8 mouse cellular contexts compared by ENCODE assay signal in genomic region chrX:13846653-13847501, GRCm38 (mm10). TPM values are rescaled to one million over a fixed set of nuclear protein-coding genes. Genes with fewer than 3 reads are reported as not detected.
DNase-seq lines count a peak whose midpoint lies in the region; ATAC-seq lines count a peak whose summit lies in the region.

No protein-coding gene starts in this region.

- H3K9me3 ChIP-seq in heart, embryonic 14.5 days (ENCODE audit: control insufficient read depth, low read length), result no peaks in the 10 kb centered on the region
- H3K9me3 ChIP-seq in liver, embryonic 13.5 days (replicated peaks), result no peaks in the 10 kb centered on the region
- H3K9me3 ChIP-seq in stomach, embryonic 14.5 days (ENCODE audit: control insufficient read depth, low read depth, low read length), result no peaks in the 10 kb centered on the region

- peak; percentile 91 for ATAC-seq in heart, embryonic 14.5 days (ENCODE audit: insufficient number of reproducible peaks, insufficient read depth, low FRiP score, low read depth)
- peak; percentile 91 for ATAC-seq in liver, embryonic 13.5 days (ENCODE audit: low read depth)
- ATAC-seq in stomach, embryonic 14.5 days (ENCODE audit: insufficient number of reproducible peaks, insufficient read depth, low FRiP score, low read depth), result peak; percentile 94

- H3K4me1 ChIP-seq in heart, embryonic 14.5 days (ENCODE audit: control insufficient read depth in 2 of 2, insufficient read depth in 2 of 2, low read length in 2 of 2), result no peaks in the 10 kb centered on the region
- H3K4me1 ChIP-seq in liver, embryonic 13.5 days (replicated peaks), result peaks cover 15% of the 10 kb centered on the region
- H3K4me1 ChIP-seq in stomach, embryonic 14.5 days (ENCODE audit: control insufficient read depth, insufficient read depth, low read length), result no peaks in the 10 kb centered on the region

- peak overlapping the region; percentile 71 for H3K4me2 ChIP-seq in heart, embryonic 14.5 days (ENCODE audit: low read length)
- peak overlapping the region; percentile 79 for H3K4me2 ChIP-seq in liver, embryonic 13.5 days
- H3K4me2 ChIP-seq in stomach, embryonic 14.5 days (replicated peaks; ENCODE audit: low read depth, low read length), result peak overlapping the region; percentile 47

- WGBS in heart, embryonic 14.5 days, result 14% methylated on average over 47 of the region's 59 CpGs
- WGBS in liver, embryonic 13.5 days (ENCODE audit: insufficient replicate concordance), result 15% methylated on average over 52 of the region's 59 CpGs
- 18% methylated on average over 54 of the region's 59 CpGs for WGBS in stomach, embryonic 14.5 days

- H3K4me3 ChIP-seq in heart, embryonic 14.5 days (ENCODE audit: control insufficient read depth in 1 of 2, insufficient read depth in 1 of 2, low read depth in 1 of 2, low read length in 2 of 2), result peak overlapping the region; percentile 64 to 83
- H3K4me3 ChIP-seq in liver, embryonic 13.5 days (replicated peaks), result peak overlapping the region; percentile 64
- H3K4me3 ChIP-seq in stomach, embryonic 14.5 days (ENCODE audit: low read depth, low read length), result peak overlapping the region; percentile 57

- H3K27me3 ChIP-seq in heart, embryonic 14.5 days (ENCODE audit: control insufficient read depth, insufficient read depth, low read length), result no peaks in the 10 kb centered on the region
- H3K27me3 ChIP-seq in liver, embryonic 13.5 days, result peaks cover 9% of the 10 kb centered on the region; the same call in 1 of the 2 replicates
- H3K27me3 ChIP-seq in stomach, embryonic 14.5 days (ENCODE audit: control insufficient read depth, insufficient read depth, low read length), result no peaks in the 10 kb centered on the region

- peak; percentile 68 to 71 for DNase-seq in CD8-positive naive resting alpha-beta T cell, adult 2 months (ENCODE audit: low read depth in 2 of 2, low spot score in 2 of 2)
- DNase-seq in c-Kit-positive CD71-negative TER-119-negative erythroid progenitor cells, embryonic 14.5 days (ENCODE audit: low read depth), result peak; percentile 57
- DNase-seq in fibroblast of lung, adult 2 months (ENCODE audit: low read depth), result peak; percentile 62
- peak; percentile 91 for DNase-seq in kidney, postnatal 14 days
- DNase-seq in liver, embryonic 13.5 days, result peak; percentile 81
- peak; percentile 71 to 76 for DNase-seq in natural killer cell, adult 2 months (ENCODE audit: low spot score in 2 of 2)

- H3K36me3 ChIP-seq in heart, embryonic 14.5 days (ENCODE audit: control insufficient read depth, insufficient read depth, low read length), result no peaks in the 10 kb centered on the region
- no peaks in the 10 kb centered on the region for H3K36me3 ChIP-seq in liver, embryonic 13.5 days
- H3K36me3 ChIP-seq in stomach, embryonic 14.5 days (ENCODE audit: control insufficient read depth, insufficient read depth, low read length), result no peaks in the 10 kb centered on the region

- H3K27ac ChIP-seq in heart, embryonic 14.5 days (replicated peaks in 1 of 2; ENCODE audit: control insufficient read depth in 1 of 2, insufficient read depth in 1 of 2, low read depth in 2 of 2, low read length in 2 of 2), result peak overlapping the region; percentile 84 to 88
- peak overlapping the region; percentile 43 for H3K27ac ChIP-seq in liver, embryonic 13.5 days
- peak overlapping the region; percentile 77; the same call in 1 of the 2 replicates for H3K27ac ChIP-seq in stomach, embryonic 14.5 days (ENCODE audit: low read length)

- H3K9ac ChIP-seq in heart, embryonic 14.5 days (ENCODE audit: low read length), result peak overlapping the region; percentile 82
- H3K9ac ChIP-seq in liver, embryonic 13.5 days, result peak overlapping the region; percentile 71
- peak overlapping the region; percentile 21; the same call in 1 of the 2 replicates for H3K9ac ChIP-seq in stomach, embryonic 14.5 days (replicated peaks; ENCODE audit: low read depth, low read length)

RNA-seq across cellular contexts. Expression of gene Cask, which starts 4.3 kb away (rescaled TPM):
- polyA plus RNA-seq in heart, embryonic 14.5 days (2014; fragmentation: Nextera tagmentation; extraction: Ambion mirVana), result 8.7 and 9.4 TPM in 2 replicates
- polyA plus RNA-seq in liver, embryonic 13.5 days (2015; fragmentation: Nextera tagmentation; extraction: Ambion mirVana), result 0.99 and 1.3 TPM in 2 replicates
- 24.6 and 27.3 TPM in 2 replicates for polyA plus RNA-seq in stomach, embryonic 14.5 days (2014; fragmentation: Nextera tagmentation; extraction: Ambion mirVana)

Comparison
In these comparisons a context has a peak if more than half of its experiments do, and no peak if none do; other contexts are left out.
1. Peak in every context shown above with its lines: DNase-seq, ATAC-seq, H3K4me3 ChIP-seq and H3K27ac ChIP-seq.
2. H3K9ac ChIP-seq: peak in every context shown above with its lines; median percentile 82 in heart, embryonic 14.5 days; 71 in liver, embryonic 13.5 days; 21 in stomach, embryonic 14.5 days.